Mouse (Mus musculus) 3T3-L1 (cell line): ENCODE results near the gene Cnih2.
A peak's percentile ranks its signal among the peaks of the same experiment; 100 is the strongest.

Experiments used
- DNase-seq: peaks from one replicate; pipeline ENCODE4 v3.0.0-alpha.2; 2015; ENCODE audit warnings: low read depth, low spot score

Gene Cnih2

GRCm38 (mm10) chr19:5098363-5099143 is at the start of gene Cnih2:
Gene Cnih2 (minus strand): TSS chr19:5098521.
- peak; percentile 54 for DNase-seq

- DNase-seq, result peak; percentile 84
These were observed 41.3 kb upstream of the Cnih2 start for GRCm38 (mm10) chr19:5139640-5140039.

GRCm38 (mm10) chr19:5131237-5131636 is 32.9 kb upstream of the Cnih2 start:
- no peak for DNase-seq

GRCm38 (mm10) chr19:5129770-5130169 is 31.4 kb upstream of the Cnih2 start:
- DNase-seq, result peak; percentile 51

- DNase-seq, result no peak
These were observed 25.8 kb upstream of the Cnih2 start for GRCm38 (mm10) chr19:5124055-5124614.

- no peak for DNase-seq
These were observed 24.9 kb upstream of the Cnih2 start for GRCm38 (mm10) chr19:5123241-5123640.

- no peak for DNase-seq
These were observed 24.2 kb upstream of the Cnih2 start for GRCm38 (mm10) chr19:5122492-5122891.

- no peak for DNase-seq
These were observed 20.0 kb upstream of the Cnih2 start, which contains the start of gene Klc2 for GRCm38 (mm10) chr19:5118384-5118698. Gene Klc2 (minus strand): TSS chr19:5118560.

GRCm38 (mm10) chr19:5117494-5118383 is 19.4 kb upstream of the Cnih2 start:
- DNase-seq, result peak; percentile 90

GRCm38 (mm10) chr19:5113783-5114182 is 15.5 kb upstream of the Cnih2 start:
- DNase-seq, result no peak

GRCm38 (mm10) chr19:5109659-5110453 is 11.5 kb upstream of the Cnih2 start:
- peak; percentile 50 for DNase-seq

GRCm38 (mm10) chr19:5108702-5109101 is 10.4 kb upstream of the Cnih2 start:
- no peak for DNase-seq

- DNase-seq, result peak; percentile 69
These were observed 9.9 kb upstream of the Cnih2 start for GRCm38 (mm10) chr19:5108271-5108575.

- DNase-seq, result no peak
These were observed 9.4 kb upstream of the Cnih2 start for GRCm38 (mm10) chr19:5107556-5108270.

GRCm38 (mm10) chr19:5106731-5107191 is 8.4 kb upstream of the Cnih2 start, which contains the start of gene Rab1b:
Gene Rab1b (minus strand): TSS chr19:5107072.
- peak; percentile 99 for DNase-seq

GRCm38 (mm10) chr19:5106074-5106473 is 7.8 kb upstream of the Cnih2 start:
- DNase-seq, result no peak

GRCm38 (mm10) chr19:5097521-5098362 is 579 bp downstream of the Cnih2 start:
- DNase-seq, result no peak

- DNase-seq, result no peak
These were observed 2.3 kb downstream of the Cnih2 start for GRCm38 (mm10) chr19:5095887-5096474.

GRCm38 (mm10) chr19:5094746-5095417 is 3.4 kb downstream of the Cnih2 start:
- no peak for DNase-seq
